Mouse (Mus musculus) frontal cortex, postnatal 10 days (tissue): ENCODE data around the gene Pmepa1.

Experiments used
- DNase-seq, 2 experiments: peaks; one replicate each; pipeline ENCODE4 v3.0.0; 2022; ENCODE audit warnings: low spot score in 2 of 2, mixed read lengths in 1 of 2

The Pmepa1 gene

GRCm38 (mm10) chr2:173276409-173276808 lies at the start of gene Pmepa1:
Gene Pmepa1 (minus strand): TSS chr2:173276533.
- peak; percentile 81 to 93 for DNase-seq

- DNase-seq = no peak
These were observed 45.4 kb upstream of the Pmepa1 start for GRCm38 (mm10) chr2:173321754-173322153.

GRCm38 (mm10) chr2:173321194-173321593 lies 44.9 kb upstream of the Pmepa1 start:
- DNase-seq = no peak

DNA sequence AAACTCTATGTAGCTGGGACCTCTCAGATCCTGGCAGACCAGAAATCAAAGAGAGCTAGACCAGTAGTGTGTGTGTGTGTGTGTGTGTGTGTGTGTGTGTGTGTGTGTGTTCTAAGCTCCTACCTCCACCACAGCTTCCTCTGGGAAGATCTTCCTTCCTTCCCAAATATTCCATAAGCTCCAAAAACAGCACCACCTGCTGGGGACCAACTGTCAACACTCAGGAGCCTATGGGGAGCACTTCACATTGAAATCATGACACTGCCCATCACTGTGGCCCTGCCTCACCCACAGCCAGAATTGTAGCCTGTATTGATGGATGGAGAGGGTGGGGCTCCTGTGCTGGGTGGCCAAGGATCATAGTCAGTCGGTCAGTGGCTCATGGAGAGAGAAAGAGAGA lies 38.0 kb upstream of the Pmepa1 start:
- DNase-seq = no peak

DNA sequence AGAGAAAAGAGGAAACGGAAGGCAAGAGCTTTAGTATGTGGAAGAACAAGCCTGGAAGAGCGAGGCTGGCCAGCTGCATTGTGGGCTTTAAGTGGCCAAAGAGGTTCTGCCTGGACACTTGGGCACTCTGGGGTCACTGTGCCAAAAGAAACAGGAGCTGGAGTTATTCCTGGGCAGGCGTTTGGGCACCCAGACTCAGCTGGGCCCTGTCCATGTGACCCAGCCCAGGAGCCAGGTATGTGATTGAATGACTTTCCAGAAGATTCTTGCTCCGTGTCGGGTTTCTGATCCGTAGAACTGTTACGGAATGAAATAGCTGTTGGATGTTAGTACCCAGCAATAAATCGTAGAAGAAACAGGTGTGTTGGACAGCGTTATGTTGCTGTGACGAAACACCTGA lies 32.2 kb upstream of the Pmepa1 start:
- DNase-seq = no peak

DNA sequence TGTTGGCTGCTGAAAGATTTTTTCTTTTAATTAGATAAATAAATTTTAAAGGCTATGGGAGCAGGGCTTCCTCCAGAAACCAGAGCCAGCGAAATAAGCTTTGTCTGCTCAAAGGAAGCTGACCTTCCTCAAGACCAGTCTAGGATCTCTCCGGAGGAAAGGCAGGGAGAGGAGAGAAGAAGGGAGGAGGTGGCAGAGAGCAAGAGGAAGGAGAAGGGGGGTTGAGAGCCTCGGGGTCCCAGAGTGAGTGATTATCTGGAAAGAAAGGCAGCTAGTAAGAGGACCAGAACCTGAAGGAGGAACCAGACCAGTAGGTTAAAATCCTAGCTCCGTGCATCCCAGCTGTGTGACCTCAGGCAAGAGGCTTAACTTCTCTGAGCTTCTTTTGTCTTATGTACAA lies 31.7 kb upstream of the Pmepa1 start:
- no peak for DNase-seq

- peak; percentile 62 to 64 for DNase-seq
These were observed 31.2 kb upstream of the Pmepa1 start for GRCm38 (mm10) chr2:173307561-173307960.

DNA sequence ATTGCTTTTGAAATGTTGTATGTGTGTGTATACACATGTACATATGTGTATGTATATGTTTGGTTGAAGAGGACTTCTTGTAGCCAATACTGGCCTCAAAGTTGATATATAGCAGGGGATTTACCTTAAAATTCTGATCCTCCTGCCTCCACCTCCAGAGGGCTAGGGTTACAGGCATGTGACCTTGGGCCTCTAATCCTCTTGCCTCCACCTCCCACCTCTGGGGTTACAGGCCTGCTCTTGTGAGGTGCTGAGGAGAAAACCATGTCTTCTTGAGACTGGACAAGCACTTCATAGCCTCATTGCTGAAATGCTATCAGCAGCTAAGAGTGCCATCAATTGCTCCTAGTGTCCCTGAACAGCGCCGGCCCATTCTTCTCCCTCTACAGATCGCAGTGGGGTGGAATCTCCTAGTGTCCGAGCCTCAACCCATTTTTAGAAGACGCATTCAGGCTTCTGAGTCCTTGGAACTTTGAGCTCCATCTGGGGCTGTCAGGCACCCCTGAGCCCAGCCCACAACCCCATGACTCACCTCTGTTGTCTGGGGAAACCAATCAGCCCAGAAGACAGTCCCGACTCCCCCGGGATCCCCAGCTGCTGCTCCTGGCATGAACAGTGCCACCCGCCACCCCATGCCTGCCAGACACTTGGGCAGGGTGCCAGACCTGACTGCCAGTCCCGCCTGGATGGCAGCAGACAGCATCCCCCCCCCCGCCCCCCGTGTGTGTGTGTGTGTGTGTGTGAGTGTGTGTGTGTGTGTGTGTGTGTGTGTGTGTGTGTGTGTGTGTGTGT lies 30.6 kb upstream of the Pmepa1 start:
- DNase-seq = peak; percentile 89

- no peak for DNase-seq
These were observed 28.7 kb upstream of the Pmepa1 start for GRCm38 (mm10) chr2:173305011-173305410.

DNA sequence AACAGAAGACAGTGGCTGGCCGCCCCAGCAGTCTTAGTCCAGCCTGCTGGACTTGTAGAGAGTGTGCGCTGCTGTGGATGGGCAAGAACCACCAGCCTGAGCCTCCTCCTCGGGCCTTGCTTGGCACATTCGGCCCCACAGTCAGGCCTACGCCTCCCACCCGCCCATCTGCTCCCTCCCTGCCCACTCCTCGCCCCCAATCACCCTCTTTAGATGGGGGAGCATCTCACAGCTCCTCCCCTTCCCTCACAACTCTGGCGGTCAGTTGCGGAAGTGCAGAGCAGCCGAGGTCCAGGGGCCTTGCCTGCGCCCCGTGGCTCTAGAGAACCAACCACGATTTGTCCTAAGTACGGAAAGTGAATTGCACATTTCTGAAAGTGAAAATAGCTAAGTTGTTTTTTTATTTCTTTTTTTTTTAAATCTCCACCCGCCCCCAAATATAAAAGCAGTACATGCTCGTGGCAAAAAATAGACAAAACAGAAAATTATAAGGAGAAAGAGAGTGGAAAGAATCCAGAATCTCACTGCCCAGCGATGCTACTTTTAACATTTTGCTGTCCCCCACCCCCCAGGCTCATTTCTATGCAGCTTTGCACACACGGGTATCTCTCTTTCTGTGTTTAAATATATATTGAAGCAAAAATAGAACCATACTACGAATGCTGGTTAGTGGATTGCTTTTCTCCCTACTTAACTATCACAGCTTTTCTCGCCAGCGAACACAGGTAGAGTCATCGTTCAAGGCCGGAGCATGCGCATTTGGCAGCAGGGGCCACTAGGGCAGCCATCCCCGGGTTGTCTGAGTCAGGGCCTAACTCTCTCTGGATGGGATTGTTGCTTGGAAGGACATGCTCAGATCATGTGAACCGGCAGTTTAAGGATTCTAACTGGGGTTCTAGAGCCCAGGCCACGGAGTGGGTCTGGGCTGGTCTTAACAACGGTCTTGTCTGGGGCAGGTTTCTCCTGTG lies 24.6 kb upstream of the Pmepa1 start:
- DNase-seq = peak in 1 of 2 experiments; percentile 49

GRCm38 (mm10) chr2:173296408-173296807 lies 20.1 kb upstream of the Pmepa1 start:
- DNase-seq = no peak

- no peak for DNase-seq
These were observed 16.7 kb upstream of the Pmepa1 start for GRCm38 (mm10) chr2:173293042-173293441.

DNA sequence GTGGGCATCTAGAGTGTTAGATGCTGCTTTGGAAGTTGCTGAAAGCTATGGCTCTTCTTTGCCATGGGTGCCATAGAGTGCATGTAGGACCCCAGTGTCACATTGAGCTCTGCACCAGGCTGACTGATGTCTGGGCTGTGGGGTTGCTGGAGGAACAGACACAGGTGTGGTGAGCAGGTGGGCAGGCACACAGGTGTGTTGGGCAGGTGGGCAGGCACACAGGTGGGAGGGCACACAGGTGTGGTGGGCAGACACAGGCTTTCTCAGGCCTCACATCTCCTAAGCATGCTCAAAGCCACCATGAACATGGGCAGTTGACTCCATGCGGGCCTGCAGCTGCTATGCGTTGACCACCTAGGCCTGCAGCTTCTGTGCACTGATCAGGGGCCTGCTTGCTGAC lies 16.2 kb upstream of the Pmepa1 start:
- DNase-seq = no peak

DNA sequence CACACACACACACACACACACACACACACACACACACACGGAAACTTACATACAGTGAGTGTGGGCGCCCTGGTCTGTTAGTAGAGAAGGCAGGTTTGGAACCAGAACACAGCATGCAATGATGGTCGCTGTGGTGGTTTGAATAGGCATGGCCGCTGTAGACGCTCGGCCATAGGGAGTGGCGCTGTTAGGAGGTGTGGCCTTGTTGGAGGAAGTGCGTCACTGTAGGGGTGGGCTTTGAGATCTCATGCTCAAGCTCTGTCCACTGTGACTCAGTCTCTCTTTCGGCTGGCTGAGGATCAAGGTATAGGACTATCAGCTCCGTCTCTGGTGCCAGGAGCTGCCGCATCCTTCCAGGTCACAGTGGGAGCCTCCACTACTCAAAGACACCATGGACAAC lies 14.6 kb upstream of the Pmepa1 start:
- DNase-seq = no peak

DNA sequence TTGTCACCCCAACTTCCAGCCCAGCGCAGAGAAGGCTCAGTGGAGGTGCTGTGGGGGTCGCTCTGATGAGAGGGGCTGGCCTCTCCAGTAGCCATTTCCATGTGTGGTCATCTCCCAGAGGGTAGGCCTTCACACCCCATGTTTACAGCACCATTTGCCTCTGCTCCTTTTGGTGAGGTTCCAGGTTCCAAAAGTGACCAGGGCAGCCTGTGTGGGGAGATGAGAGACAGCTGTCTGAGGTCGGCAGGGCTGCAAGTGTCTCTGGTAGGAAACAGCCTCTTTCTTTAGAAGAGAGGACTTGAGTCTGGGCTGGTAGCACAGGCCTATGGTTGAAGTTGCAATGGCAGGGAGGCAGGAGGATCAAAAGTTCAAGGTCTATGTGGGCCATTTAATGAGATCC lies 13.6 kb upstream of the Pmepa1 start:
- DNase-seq = no peak

- DNase-seq = no peak
These were observed 9.6 kb upstream of the Pmepa1 start for GRCm38 (mm10) chr2:173285816-173286538.

- DNase-seq = no peak
These were observed 8.4 kb upstream of the Pmepa1 start for GRCm38 (mm10) chr2:173284771-173285170.

DNA sequence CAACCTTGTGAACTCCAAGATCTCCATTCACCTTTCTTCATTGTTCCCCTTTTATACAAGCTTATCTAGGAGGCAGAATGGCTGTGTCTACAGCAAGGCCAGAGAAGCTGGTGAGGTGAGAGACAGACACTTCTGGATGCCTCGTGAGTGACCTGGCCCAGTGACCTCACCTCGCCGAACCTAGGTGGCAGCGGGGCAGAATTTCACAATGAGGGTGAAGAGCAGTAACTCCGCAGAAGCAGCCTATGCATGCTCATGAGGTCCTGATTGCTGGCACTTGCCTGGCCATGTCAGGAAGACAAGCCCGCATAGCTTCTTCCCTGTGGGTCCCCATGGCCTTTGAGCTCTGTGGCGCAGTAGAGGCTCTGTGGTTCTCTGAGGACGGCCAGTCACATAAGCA lies 5.9 kb upstream of the Pmepa1 start:
- DNase-seq = no peak

DNA sequence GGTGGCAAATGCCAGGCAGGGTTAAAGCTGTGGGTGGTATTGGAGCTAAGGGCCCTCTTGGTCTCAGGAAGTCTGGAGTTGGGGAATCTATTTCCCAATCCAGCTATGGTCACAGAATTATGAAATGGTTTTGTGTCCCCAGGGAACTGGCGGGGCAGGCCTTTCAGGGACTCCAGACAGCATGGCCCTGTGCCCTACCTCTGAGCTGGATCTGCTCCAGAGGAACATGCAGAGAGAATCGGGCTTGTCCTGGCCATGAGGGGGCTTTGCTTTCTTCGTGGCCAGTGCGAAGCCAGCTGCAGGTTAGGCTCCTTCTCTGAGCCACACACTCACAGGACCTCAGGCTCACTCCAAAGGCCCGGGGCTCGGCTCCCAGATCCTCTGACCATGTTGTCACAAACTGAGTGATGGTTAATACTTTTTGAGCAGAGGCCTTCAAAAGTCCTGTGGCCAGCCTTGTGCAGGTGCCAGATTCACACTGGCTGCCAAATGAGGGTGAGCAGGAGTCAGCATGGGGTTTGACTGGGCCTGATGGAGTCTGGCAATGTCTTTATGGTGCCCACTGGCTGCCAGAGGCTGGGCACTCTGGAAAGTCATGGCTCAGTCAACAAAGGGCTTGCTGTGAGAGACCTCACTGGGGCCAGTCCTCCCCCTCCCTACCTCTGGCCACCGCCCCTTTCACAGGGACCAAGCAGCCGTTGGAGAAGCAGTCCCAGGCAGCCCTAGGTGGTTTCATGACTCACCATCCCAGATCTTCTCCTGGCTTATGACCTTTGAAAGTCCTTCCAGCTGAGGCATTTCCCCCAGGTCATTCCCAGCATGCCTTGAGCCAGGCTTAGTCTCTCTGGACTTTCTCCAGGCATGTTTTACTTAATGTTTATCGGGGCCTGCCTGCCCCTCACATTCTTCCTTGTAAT lies 4.9 kb upstream of the Pmepa1 start:
- DNase-seq = no peak

- no peak for DNase-seq
These were observed 2.7 kb upstream of the Pmepa1 start for GRCm38 (mm10) chr2:173278846-173279580.
